ENCODE assay signal across 23 mouse cellular contexts in the genomic region with DNA sequence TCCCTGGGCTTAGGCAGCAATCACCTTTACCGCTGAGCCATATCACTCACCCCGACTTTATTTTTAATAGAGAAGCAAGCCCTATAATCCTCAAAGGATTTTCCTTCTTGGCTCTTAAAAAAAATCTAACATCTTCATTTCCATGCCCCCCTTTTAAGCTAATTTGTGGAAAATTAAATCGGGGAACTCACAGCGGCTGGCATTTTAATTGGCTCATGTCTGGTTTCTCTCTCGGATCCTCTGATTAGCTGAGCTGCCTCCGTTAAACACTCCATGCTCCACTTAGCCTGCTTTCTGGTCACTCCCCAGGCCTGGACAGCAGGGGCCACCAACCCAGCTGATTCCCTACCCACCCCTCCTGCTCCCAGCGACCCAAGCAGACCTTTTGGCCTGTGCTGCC. TPM values are rescaled to one million over a fixed set of nuclear protein-coding genes. Genes with fewer than 3 reads are reported as not detected.
"Had no signal": no experiment of that assay in that cellular context is flagged by ENCODE, and none has a peak within 500 bp of the region (broad histone marks: within the 10 kb centered on the region; RNA-seq: fewer than 3 reads in every experiment).

No protein-coding gene starts in this region.

- DNase-seq: kidney, adult 18-20 months; kidney, postnatal 10 days; kidney, postnatal 4 days; liver; liver, embryonic 13.5 days; liver, postnatal 0 days; lung, postnatal 14 days; right cerebral cortex, postnatal 14 days; thymus, adult 18-20 months; thymus, postnatal 14 days had no signal

- H3K36me3 ChIP-seq: limb, embryonic 12.5 days; liver, embryonic 13.5 days; lung, embryonic 15.5 days; neural tube, embryonic 15.5 days had no signal

- H3K4me3 ChIP-seq: layer of hippocampus, adult 2 months; limb, embryonic 12.5 days; liver, embryonic 13.5 days; lung, embryonic 15.5 days; megakaryocyte, embryonic 14.5 days; myocyte; neural tube, embryonic 15.5 days had no signal

- H3K4me1 ChIP-seq: liver, embryonic 13.5 days; lung, embryonic 15.5 days; megakaryocyte, embryonic 14.5 days had no signal

- ATAC-seq: liver, postnatal 0 days had no signal

- H3K9me3 ChIP-seq: limb, embryonic 12.5 days; lung, embryonic 15.5 days; megakaryocyte, embryonic 14.5 days; neural tube, embryonic 15.5 days had no signal

- H3K4me2 ChIP-seq: limb, embryonic 12.5 days; liver, embryonic 13.5 days; lung, embryonic 15.5 days; neural tube, embryonic 15.5 days had no signal

- H3K9ac ChIP-seq: limb, embryonic 12.5 days; liver, embryonic 13.5 days; liver, postnatal 0 days; lung, embryonic 15.5 days; neural tube, embryonic 15.5 days had no signal

- H3K27ac ChIP-seq: layer of hippocampus, adult 2 months; limb, embryonic 12.5 days; liver, embryonic 13.5 days; lung, embryonic 15.5 days; macrophage; neural tube, embryonic 15.5 days had no signal

RNA-seq across cellular contexts. Expression of gene 1700025C18Rik, which starts 1.8 kb away (rescaled TPM):
- total RNA-seq: layer of hippocampus, adult 2 months; layer of hippocampus, postnatal 10 days; left cerebral cortex, postnatal 36 days had no signal
- polyA plus RNA-seq: kidney, embryonic 14.5 days; limb, embryonic 12.5 days; liver, embryonic 13.5 days; liver, postnatal 0 days; lung, embryonic 15.5 days; macrophage; myocyte; neural tube, embryonic 11.5 days; neural tube, embryonic 15.5 days; small intestine, adult 2 months; stomach, embryonic 16.5 days had no signal
